Comparison of ENCODE assay signal across 10 mouse cellular contexts in the genomic region with DNA sequence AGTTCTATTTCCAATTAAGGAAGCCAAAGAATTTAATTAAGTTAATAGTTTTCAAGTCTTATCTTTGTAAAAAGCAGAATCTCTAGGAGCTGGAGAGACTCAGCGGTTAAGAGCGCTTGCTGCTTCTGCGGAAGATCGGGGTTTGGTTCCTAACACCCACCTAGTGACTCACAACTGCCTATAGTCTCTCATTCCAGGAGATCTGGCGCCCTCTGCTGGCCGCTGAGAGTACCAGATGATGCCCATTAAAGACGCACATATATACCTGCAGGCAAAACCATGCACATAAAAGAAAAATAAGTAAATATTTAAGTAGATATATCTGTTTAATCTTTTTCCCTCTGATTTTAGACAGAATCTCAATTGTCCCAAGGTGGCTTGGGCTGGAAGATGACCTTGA. TPM values are rescaled to one million over a fixed set of nuclear protein-coding genes. Genes with fewer than 3 reads are reported as not detected.
DNase-seq lines count a peak whose midpoint lies in the region; ATAC-seq and TF ChIP-seq lines count a peak whose summit lies in the region.
"Had no signal": no experiment of that assay in that cellular context is flagged by ENCODE, and none has a peak within 500 bp of the region (broad histone marks: within the 10 kb centered on the region; RNA-seq: fewer than 3 reads in every experiment).

No protein-coding gene starts in this region.

- H3K4me2 ChIP-seq in lung, embryonic 14.5 days, result no peak overlapping the region
- H3K4me2 ChIP-seq: midbrain, embryonic 12.5 days had no signal

- H3K4me1 ChIP-seq in cerebellum, adult 2 months (ENCODE audit: control insufficient read depth, insufficient read depth, low read length), result no peaks in the 10 kb centered on the region
- 0 out of 2 replicates have a peak, but pooled peaks cover 2% of the 10 kb centered on the region for H3K4me1 ChIP-seq in lung, embryonic 14.5 days (ENCODE audit: insufficient read depth)
- H3K4me1 ChIP-seq: midbrain, embryonic 12.5 days had no signal

- H3K9me3 ChIP-seq in lung, embryonic 14.5 days (ENCODE audit: low read depth, low read length), result no peaks in the 10 kb centered on the region
- H3K9me3 ChIP-seq: midbrain, embryonic 12.5 days had no signal

- TF ChIP-seq CTCF in cerebellum, adult 2 months (IDR thresholded peaks at IDR 0.05; ENCODE audit: borderline replicate concordance, insufficient read depth, low read depth, low read length), result peak; percentile 57
- peak; percentile 60 for TF ChIP-seq CTCF in lung, embryonic 14.5 days (IDR thresholded peaks at IDR 0.05; ENCODE audit: low read depth)

- TF ChIP-seq POLR2A in cerebellum, adult 2 months (IDR thresholded peaks at IDR 0.05; ENCODE audit: borderline replicate concordance, insufficient read depth, low read length), result no peak

- no peak overlapping the region for H3K27ac ChIP-seq in cerebellum, adult 2 months (ENCODE audit: insufficient read depth, low read length)
- H3K27ac ChIP-seq in lung, embryonic 14.5 days (ENCODE audit: low read depth), result no peak overlapping the region
- H3K27ac ChIP-seq: midbrain, embryonic 12.5 days had no signal

- H3K36me3 ChIP-seq in lung, embryonic 14.5 days (ENCODE audit: insufficient read depth), result no peaks in the 10 kb centered on the region
- H3K36me3 ChIP-seq: midbrain, embryonic 12.5 days had no signal

- H3K4me3 ChIP-seq in cerebellum, adult 2 months (replicated peaks; ENCODE audit: insufficient read depth, low read depth, low read length), result no peak overlapping the region
- H3K4me3 ChIP-seq in lung, embryonic 14.5 days (ENCODE audit: low read depth, low read length), result no peak overlapping the region
- H3K4me3 ChIP-seq: midbrain, embryonic 12.5 days had no signal

- H3K9ac ChIP-seq in lung, embryonic 14.5 days, result no peak overlapping the region
- H3K9ac ChIP-seq: midbrain, embryonic 12.5 days had no signal

- DNase-seq in cerebellum, adult 2 months, result peak; percentile 28 to 42
- DNase-seq in cerebellum, adult 11-12 months, result no peak
- peak; percentile 40 for DNase-seq in lung, embryonic 14.5 days
- DNase-seq in lung, adult 18-20 months, result no peak
- DNase-seq in c-Kit-positive CD71-positive TER-119-positive erythroid progenitor cells, embryonic 14.5 days (ENCODE audit: low spot score), result peak; percentile 46
- peak; percentile 60 for DNase-seq in lung, postnatal 36 days
- peak; percentile 75 for DNase-seq in thymus, postnatal 14 days
- no peak for DNase-seq in gastrocnemius, postnatal 25 days

- ATAC-seq in lung, embryonic 14.5 days (ENCODE audit: insufficient read depth), result no peak
- ATAC-seq: Patski had no signal

- H3K27me3 ChIP-seq in cerebellum, adult 2 months (ENCODE audit: control insufficient read depth, insufficient read depth, low read length), result no peaks in the 10 kb centered on the region
- no peaks in the 10 kb centered on the region for H3K27me3 ChIP-seq in lung, embryonic 14.5 days (ENCODE audit: insufficient read depth, low read length)
- H3K27me3 ChIP-seq: Patski had no signal

- 87% methylated on average over 7 of the region's 7 CpGs for WGBS in cerebellum, adult 2 months
- WGBS in lung, embryonic 14.5 days, result 89% methylated on average over 7 of the region's 7 CpGs

RNA-seq across cellular contexts. Expression of a gene that starts 6.2 kb away (rescaled TPM):
- polyA plus RNA-seq in cerebellum, adult 2 months (2012; rRNA removed), result 38.1 and 39.8 TPM in 2 replicates
- 43.6 and 46.6 TPM in 2 replicates for polyA plus RNA-seq in lung, embryonic 14.5 days (2014; fragmentation: Nextera tagmentation; extraction: Ambion mirVana)
- total RNA-seq in gastrocnemius, postnatal 25 days (2021), result 10 to 100 TPM; 19.8 to 20.1 TPM

Comparison
In these comparisons a context has a peak if more than half of its experiments do, and no peak if none do; other contexts are left out.
1. DNase-seq: peak in cerebellum, adult 2 months (2 of 2), lung, embryonic 14.5 days (single experiment), c-Kit-positive CD71-positive TER-119-positive erythroid progenitor cells, embryonic 14.5 days (single experiment), lung, postnatal 36 days (single experiment) and thymus, postnatal 14 days (single experiment); none in cerebellum, adult 11-12 months (single experiment), lung, adult 18-20 months (0 of 2) and gastrocnemius, postnatal 25 days (single experiment).